In the genomic region with DNA sequence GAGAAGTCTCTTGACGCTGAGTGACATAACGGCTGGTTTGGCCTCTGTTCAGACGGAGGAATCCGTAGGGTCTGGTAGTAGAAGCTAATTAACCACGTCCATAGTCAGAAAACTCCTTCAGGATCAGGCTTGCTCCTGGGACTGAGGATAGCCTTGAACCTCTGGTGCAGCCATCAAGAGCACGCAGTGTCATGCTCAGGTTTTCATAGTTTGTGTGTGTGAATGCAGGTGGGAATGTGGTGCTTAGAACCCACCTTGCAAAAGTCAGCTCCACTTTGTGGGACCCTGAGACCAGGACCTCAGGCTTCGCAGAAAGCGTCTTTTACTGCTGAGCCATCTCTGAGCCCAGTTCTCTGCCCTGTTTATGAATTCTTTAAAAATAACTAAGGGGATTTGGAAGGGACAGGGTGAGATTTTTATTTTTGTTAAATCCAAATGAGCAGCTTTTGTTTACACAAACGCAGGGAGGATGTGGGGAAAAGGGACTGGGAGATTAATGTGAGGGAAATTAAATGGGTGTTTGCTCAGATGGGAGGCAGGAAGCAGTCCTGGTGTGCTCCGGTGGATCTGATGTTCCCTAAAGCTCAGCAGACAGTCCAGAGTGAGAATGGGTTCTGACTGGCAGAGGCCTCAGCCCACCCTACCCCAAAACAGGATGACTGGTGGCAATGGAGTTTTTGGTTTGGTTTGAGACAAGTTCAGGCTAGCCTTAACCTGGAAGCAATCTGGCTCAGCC, we compare ENCODE assay signal across 8 mouse cellular contexts. TPM values are rescaled to one million over a fixed set of nuclear protein-coding genes. Genes with fewer than 3 reads are reported as not detected.
DNase-seq lines count a peak whose midpoint lies in the region; ATAC-seq and TF ChIP-seq lines count a peak whose summit lies in the region.

No protein-coding gene starts in this region.

- H3K4me3 ChIP-seq in midbrain, embryonic 10.5 days: no peak overlapping the region
- no peak overlapping the region for H3K4me3 ChIP-seq in midbrain, embryonic 13.5 days (replicated peaks)
- H3K4me3 ChIP-seq in embryonic fibroblast, embryonic 13.5 days (ENCODE audit: insufficient read depth, low read length): no peak overlapping the region
- no peak overlapping the region for H3K4me3 ChIP-seq in neural tube, embryonic 15.5 days (replicated peaks)

- WGBS in midbrain, embryonic 10.5 days: 70% methylated on average over 10 of the region's 10 CpGs
- WGBS in midbrain, embryonic 13.5 days: 61% methylated on average over 10 of the region's 10 CpGs
- 47% methylated on average over 10 of the region's 10 CpGs for WGBS in neural tube, embryonic 15.5 days

- H3K9me3 ChIP-seq in midbrain, embryonic 10.5 days (replicated peaks): no peaks in the 10 kb centered on the region
- H3K9me3 ChIP-seq in midbrain, embryonic 13.5 days: no peaks in the 10 kb centered on the region
- no peaks in the 10 kb centered on the region for H3K9me3 ChIP-seq in neural tube, embryonic 15.5 days (replicated peaks)

- TF ChIP-seq CTCF in embryonic fibroblast, embryonic 13.5 days (IDR thresholded peaks at IDR 0.05; ENCODE audit: borderline replicate concordance, insufficient read depth, low read length): no peak

- TF ChIP-seq POLR2A in embryonic fibroblast, embryonic 13.5 days (IDR thresholded peaks at IDR 0.05; ENCODE audit: low read depth, low read length): peak; percentile 43; the same call in 1 of the 2 replicates

- peaks cover 23% of the 10 kb centered on the region for H3K36me3 ChIP-seq in midbrain, embryonic 10.5 days
- peaks cover 21% of the 10 kb centered on the region for H3K36me3 ChIP-seq in midbrain, embryonic 13.5 days
- H3K36me3 ChIP-seq in neural tube, embryonic 15.5 days: peaks cover 15% of the 10 kb centered on the region

- H3K9ac ChIP-seq in midbrain, embryonic 13.5 days (replicated peaks): no peak overlapping the region
- H3K9ac ChIP-seq in neural tube, embryonic 15.5 days (replicated peaks): no peak overlapping the region

- H3K4me2 ChIP-seq in midbrain, embryonic 13.5 days (replicated peaks): no peak overlapping the region
- H3K4me2 ChIP-seq in neural tube, embryonic 15.5 days: peak overlapping the region; percentile 29

- H3K27me3 ChIP-seq in midbrain, embryonic 10.5 days (ENCODE audit: low read depth, poor library complexity, severe bottlenecking): no peaks in the 10 kb centered on the region
- H3K27me3 ChIP-seq in midbrain, embryonic 13.5 days: no peaks in the 10 kb centered on the region
- H3K27me3 ChIP-seq in neural tube, embryonic 15.5 days (replicated peaks): no peaks in the 10 kb centered on the region

- no peak for ATAC-seq in midbrain, embryonic 13.5 days
- no peak for ATAC-seq in neural tube, embryonic 15.5 days (ENCODE audit: low FRiP score)

- H3K4me1 ChIP-seq in midbrain, embryonic 10.5 days: peaks cover 38% of the 10 kb centered on the region
- H3K4me1 ChIP-seq in midbrain, embryonic 13.5 days (replicated peaks): peaks cover 35% of the 10 kb centered on the region
- H3K4me1 ChIP-seq in embryonic fibroblast, embryonic 13.5 days (ENCODE audit: control insufficient read depth, insufficient read depth, low read length): peaks cover 12% of the 10 kb centered on the region
- H3K4me1 ChIP-seq in neural tube, embryonic 15.5 days: peaks cover 38% of the 10 kb centered on the region

- 0 out of 2 replicates have a peak overlapping the region, but pooled peaks have one; percentile 17 for H3K27ac ChIP-seq in midbrain, embryonic 10.5 days (replicated peaks)
- no peak overlapping the region for H3K27ac ChIP-seq in midbrain, embryonic 13.5 days
- no peak overlapping the region for H3K27ac ChIP-seq in embryonic fibroblast, embryonic 13.5 days (ENCODE audit: insufficient read depth, low read length)
- peak overlapping the region; percentile 30; the same call in 1 of the 2 replicates for H3K27ac ChIP-seq in neural tube, embryonic 15.5 days (replicated peaks)

- no peak for DNase-seq in midbrain, embryonic 10.5 days (ENCODE audit: low spot score)
- DNase-seq in kidney, adult 9 months: peak; percentile 55
- no peak for DNase-seq in urinary bladder, adult 18-20 months (ENCODE audit: low spot score in 2 of 2)
- no peak for DNase-seq in yolk sac, embryonic 10.5 days (ENCODE audit: low spot score)
- DNase-seq in left cerebral cortex, adult 18-20 months (ENCODE audit: low spot score in 2 of 2): no peak

RNA-seq across cellular contexts. Expression of a gene that starts 4.4 kb away (rescaled TPM):
- polyA plus RNA-seq in midbrain, embryonic 10.5 days (2016; fragmentation: Nextera tagmentation; extraction: Ambion mirVana): 31.5 and 41.7 TPM in 2 replicates
- 52.2 and 57.6 TPM in 2 replicates for polyA plus RNA-seq in midbrain, embryonic 13.5 days (2015; fragmentation: Nextera tagmentation; extraction: Ambion mirVana)
- 37.6 and 98.8 TPM in 2 replicates for polyA plus RNA-seq in embryonic fibroblast, embryonic 13.5 days (2011; ENCODE audit: insufficient read length, low read depth, missing spikeins)
- 52.5 and 72.5 TPM in 2 replicates for polyA plus RNA-seq in neural tube, embryonic 15.5 days (2015; fragmentation: Nextera tagmentation; extraction: Ambion mirVana)
- total RNA-seq in left cerebral cortex, adult 18-20 months (2021): 10 to 100 TPM; 19.4 to 25.9 TPM

RNA-seq across cellular contexts. Expression of a gene that starts 14.7 kb away (rescaled TPM):
- 0.62 and 1.6 TPM in 2 replicates for polyA plus RNA-seq in midbrain, embryonic 10.5 days (2016; fragmentation: Nextera tagmentation; extraction: Ambion mirVana)
- polyA plus RNA-seq in midbrain, embryonic 13.5 days (2015; fragmentation: Nextera tagmentation; extraction: Ambion mirVana): 0.81 and 1.7 TPM in 2 replicates
- polyA plus RNA-seq in embryonic fibroblast, embryonic 13.5 days (2011; ENCODE audit: insufficient read length, low read depth, missing spikeins): not detected in 2 replicates
- 1.8 TPM in 2 replicates for polyA plus RNA-seq in neural tube, embryonic 15.5 days (2015; fragmentation: Nextera tagmentation; extraction: Ambion mirVana)
- total RNA-seq in left cerebral cortex, adult 18-20 months (2021): not detected

RNA-seq across cellular contexts. Expression of a gene that starts 31.9 kb away (rescaled TPM):
- polyA plus RNA-seq in midbrain, embryonic 10.5 days (2016; fragmentation: Nextera tagmentation; extraction: Ambion mirVana): 25.2 and 31.8 TPM in 2 replicates
- 41.1 and 42.0 TPM in 2 replicates for polyA plus RNA-seq in midbrain, embryonic 13.5 days (2015; fragmentation: Nextera tagmentation; extraction: Ambion mirVana)
- polyA plus RNA-seq in embryonic fibroblast, embryonic 13.5 days (2011; ENCODE audit: insufficient read length, low read depth, missing spikeins): 23.2 and 30.6 TPM in 2 replicates
- polyA plus RNA-seq in neural tube, embryonic 15.5 days (2015; fragmentation: Nextera tagmentation; extraction: Ambion mirVana): 35.2 and 35.8 TPM in 2 replicates
- 10 to 100 TPM; 24.0 to 24.8 TPM for total RNA-seq in left cerebral cortex, adult 18-20 months (2021)

RNA-seq across cellular contexts. Expression of a gene that starts 34.3 kb away (rescaled TPM):
- polyA plus RNA-seq in midbrain, embryonic 10.5 days (2016; fragmentation: Nextera tagmentation; extraction: Ambion mirVana): 1.0 and 1.7 TPM in 2 replicates
- 5.3 and 6.5 TPM in 2 replicates for polyA plus RNA-seq in midbrain, embryonic 13.5 days (2015; fragmentation: Nextera tagmentation; extraction: Ambion mirVana)
- 5.1 and 7.4 TPM in 2 replicates for polyA plus RNA-seq in embryonic fibroblast, embryonic 13.5 days (2011; ENCODE audit: insufficient read length, low read depth, missing spikeins)
- polyA plus RNA-seq in neural tube, embryonic 15.5 days (2015; fragmentation: Nextera tagmentation; extraction: Ambion mirVana): 18.6 and 21.0 TPM in 2 replicates
- total RNA-seq in left cerebral cortex, adult 18-20 months (2021): 10 to 100 TPM; 67.3 to 77.4 TPM

RNA-seq across cellular contexts. Expression of a gene that starts 37.1 kb away (rescaled TPM):
- polyA plus RNA-seq in midbrain, embryonic 10.5 days (2016; fragmentation: Nextera tagmentation; extraction: Ambion mirVana): 1.5 and 2.1 TPM in 2 replicates
- 0.62 and 0.76 TPM in 2 replicates for polyA plus RNA-seq in midbrain, embryonic 13.5 days (2015; fragmentation: Nextera tagmentation; extraction: Ambion mirVana)
- polyA plus RNA-seq in embryonic fibroblast, embryonic 13.5 days (2011; ENCODE audit: insufficient read length, low read depth, missing spikeins): not detected in 2 replicates
- polyA plus RNA-seq in neural tube, embryonic 15.5 days (2015; fragmentation: Nextera tagmentation; extraction: Ambion mirVana): 2.4 and 3.0 TPM in 2 replicates
- total RNA-seq in left cerebral cortex, adult 18-20 months (2021): 1 to 10 TPM; 1.3 to 1.5 TPM

Comparison
In these comparisons a context has a peak if more than half of its experiments do, and no peak if none do; other contexts are left out.
1. H3K27ac ChIP-seq: peak in midbrain, embryonic 10.5 days (single experiment) and neural tube, embryonic 15.5 days (single experiment); none in midbrain, embryonic 13.5 days (single experiment) and embryonic fibroblast, embryonic 13.5 days (single experiment).